Mouse (Mus musculus): ENCODE results near the gene Rnf212.

DNA sequence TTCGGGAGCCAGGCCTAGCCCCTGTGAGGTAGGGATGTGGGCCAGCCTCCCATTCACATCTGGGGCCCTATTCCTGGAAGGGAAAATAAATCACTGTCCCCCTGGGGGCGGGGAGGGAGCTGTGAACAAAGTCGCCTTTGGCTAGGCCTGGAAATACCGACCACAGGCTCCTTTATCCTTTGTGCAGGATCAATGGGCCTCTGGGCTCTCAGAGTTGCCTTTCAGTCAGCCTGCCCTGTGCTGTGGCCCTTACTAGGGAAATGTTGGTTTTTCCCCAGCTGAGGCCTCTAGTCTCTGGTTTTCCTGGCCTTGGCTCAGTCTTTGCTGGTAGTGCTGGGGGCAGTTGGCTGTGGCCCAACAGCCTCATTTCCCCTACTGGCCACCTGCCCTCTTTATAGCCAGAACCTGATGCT is 77.4 kb downstream of the Rnf212 start:
- TF ChIP-seq CEBPB (IDR thresholded peaks at IDR 0.05; ENCODE audit: insufficient read depth, poor library complexity, severe bottlenecking) = no peak
- TF ChIP-seq REST (IDR thresholded peaks at IDR 0.05; ENCODE audit: insufficient read depth, insufficient read length) = no peak
- no peak for TF ChIP-seq POLR2A (IDR thresholded peaks at IDR 0.05; ENCODE audit: insufficient read length, low read depth)
- TF ChIP-seq SRF (IDR thresholded peaks at IDR 0.05; ENCODE audit: control insufficient read depth, insufficient read length, low read depth) = no peak
- TF ChIP-seq USF1 (IDR thresholded peaks at IDR 0.05; ENCODE audit: low read depth) = no peak
- no peak for TF ChIP-seq MAX (IDR thresholded peaks at IDR 0.05; ENCODE audit: low read depth)
- no peak for TF ChIP-seq POLR2AphosphoS2 (IDR thresholded peaks at IDR 0.05; ENCODE audit: insufficient read length, low read depth)
- no peak for TF ChIP-seq MYOD1 (IDR thresholded peaks at IDR 0.05; ENCODE audit: control insufficient read depth in 1 of 3, insufficient read length in 2 of 3, low read depth in 2 of 3)
- no peak for TF ChIP-seq MYOG (IDR thresholded peaks at IDR 0.05; ENCODE audit: control insufficient read depth in 1 of 3, insufficient read depth in 1 of 3, insufficient read length in 2 of 3, low read depth in 2 of 3)
- no peak for TF ChIP-seq TCF3 (IDR thresholded peaks at IDR 0.05; ENCODE audit: insufficient read length, low read depth)
- no peak for TF ChIP-seq E2F4 (IDR thresholded peaks at IDR 0.05; ENCODE audit: insufficient read depth)
- no peak for TF ChIP-seq TCF12 (IDR thresholded peaks at IDR 0.05; ENCODE audit: insufficient read depth, poor library complexity, severe bottlenecking)
